Mouse (Mus musculus) cortical plate, adult 2 months (tissue): ENCODE data around the gene Myadm. TPM values are rescaled to one million over a fixed set of nuclear protein-coding genes. Genes with fewer than 3 reads are reported as not detected.

ENCODE experiments used
- H3K27ac ChIP-seq: fragments of 200-500 bp; 2 replicates; pipeline ENCODE4 v1.5.1; 2012; ENCODE audit warnings: low read length, control low read depth, inconsistent platforms; ENCODE audit not compliant: insufficient read depth
- H3K4me1 ChIP-seq: fragments of 200-500 bp; 2 replicates; pipeline ENCODE4 v1.6.1; 2011; ENCODE audit warnings: low read length; ENCODE audit not compliant: control insufficient read depth, insufficient read depth
- H3K4me3 ChIP-seq: fragments of 200-500 bp; 2 replicates; pipeline ENCODE4 v1.5.1; 2011; ENCODE audit warnings: mild to moderate bottlenecking, low read length, control low read depth; ENCODE audit not compliant: insufficient read depth
- CTCF ChIP-seq: fragments of 200-500 bp; IDR thresholded peaks from 2 replicates; pipeline ENCODE4 v1.5.1; 2011; ENCODE audit warnings: mild to moderate bottlenecking, control low read depth, low read length; ENCODE audit not compliant: insufficient read depth; ENCODE audit errors: extremely low read depth
- POLR2A ChIP-seq: fragments of 200-500 bp; IDR thresholded peaks from 2 replicates; pipeline ENCODE4 v1.6.1; 2011; ENCODE audit warnings: mild to moderate bottlenecking, low read length, control low read depth; ENCODE audit not compliant: insufficient read depth; ENCODE audit errors: extremely low read depth
- polyA plus RNA-seq: library from polyadenylated mRNA; depleted of rRNA; stranded (reverse); fragments of >200 nt; gene quantifications from 2 replicates; pipeline ENCODE4 v1.2.3, GENCODE M21; 2012

Myadm gene
- polyA plus RNA-seq, 1 experiment, result 76.1 TPM

GRCm38 (mm10) chr7:3332619-3333521 lies 44.0 kb downstream of the Myadm start, which contains the start of gene Cacng7:
Cacng7 (plus strand) TSS chr7:3332955.
- peak within 1 kb of the TSS; percentile 88 for H3K27ac ChIP-seq
- peak within 1 kb of the TSS; percentile 89 for H3K4me3 ChIP-seq
- H3K4me1 ChIP-seq, result no peaks in the 10 kb centered on the region
- peak; percentile 52; the same call in 1 of the 2 replicates for TF ChIP-seq POLR2A
- no peak for TF ChIP-seq CTCF

GRCm38 (mm10) chr7:3333542-3333941 lies 44.7 kb downstream of the Myadm start:
- Histone ChIP-seq H3K27ac (no peak overlapping the region), H3K4me1 (no peaks in the 10 kb centered on the region), H3K4me3 (peak overlapping the region; percentile 89)
- no peak for TF ChIP-seq POLR2A

DNA sequence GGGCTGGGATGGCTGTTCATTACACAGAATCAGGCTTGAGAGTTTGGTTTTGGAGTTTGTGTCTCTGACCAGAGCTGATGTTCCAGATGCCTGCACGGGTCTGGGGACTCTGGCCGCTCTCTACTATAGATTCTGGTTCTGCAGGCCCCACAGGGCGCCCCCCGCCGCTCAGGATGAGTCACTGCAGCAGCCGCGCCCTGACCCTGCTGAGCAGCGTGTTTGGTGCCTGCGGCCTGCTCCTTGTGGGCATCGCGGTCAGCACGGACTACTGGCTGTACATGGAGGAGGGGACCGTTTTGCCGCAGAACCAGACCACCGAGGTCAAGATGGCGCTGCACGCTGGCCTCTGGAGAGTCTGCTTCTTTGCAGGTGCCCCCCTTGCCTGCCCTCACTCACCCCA lies 47.5 kb downstream of the Myadm start:
- peaks cover 2% of the 10 kb centered on the region; the same call in 1 of the 2 replicates for H3K4me1 ChIP-seq
- H3K4me3 ChIP-seq, result no peak overlapping the region
- TF ChIP-seq CTCF (no peak), POLR2A (no peak)
- H3K27ac ChIP-seq, result no peak overlapping the region

GRCm38 (mm10) chr7:3338286-3338935 lies 49.5 kb downstream of the Myadm start:
- H3K4me3 ChIP-seq, result no peak overlapping the region
- TF ChIP-seq CTCF (no peak), POLR2A (no peak)
- H3K27ac ChIP-seq, result no peak overlapping the region
- peaks cover 2% of the 10 kb centered on the region; the same call in 1 of the 2 replicates for H3K4me1 ChIP-seq

- TF ChIP-seq CTCF (no peak), POLR2A (no peak)
Measured at GRCm38 (mm10) chr7:3339010-3339409, 50.1 kb downstream of the Myadm start.

GRCm38 (mm10) chr7:3343861-3344260 lies 55.0 kb downstream of the Myadm start:
- peaks cover 2% of the 10 kb centered on the region; the same call in 1 of the 2 replicates for H3K4me1 ChIP-seq
- TF ChIP-seq CTCF, result no peak
- no peak for TF ChIP-seq POLR2A
- no peak overlapping the region for H3K4me3 ChIP-seq
- no peak overlapping the region for H3K27ac ChIP-seq

More at GRCm38 (mm10) chr7:3339010-3339409, 50.1 kb downstream of the Myadm start:
- H3K4me3 ChIP-seq, result no peak overlapping the region
- H3K27ac ChIP-seq, result no peak overlapping the region
- H3K4me1 ChIP-seq, result peaks cover 2% of the 10 kb centered on the region; the same call in 1 of the 2 replicates

- TF ChIP-seq CTCF, result no peak
- no peak for TF ChIP-seq POLR2A
- no peak overlapping the region for H3K27ac ChIP-seq
- peaks cover 2% of the 10 kb centered on the region; the same call in 1 of the 2 replicates for H3K4me1 ChIP-seq
- no peak overlapping the region for H3K4me3 ChIP-seq
Measured at GRCm38 (mm10) chr7:3345301-3345700, 56.4 kb downstream of the Myadm start.

DNA sequence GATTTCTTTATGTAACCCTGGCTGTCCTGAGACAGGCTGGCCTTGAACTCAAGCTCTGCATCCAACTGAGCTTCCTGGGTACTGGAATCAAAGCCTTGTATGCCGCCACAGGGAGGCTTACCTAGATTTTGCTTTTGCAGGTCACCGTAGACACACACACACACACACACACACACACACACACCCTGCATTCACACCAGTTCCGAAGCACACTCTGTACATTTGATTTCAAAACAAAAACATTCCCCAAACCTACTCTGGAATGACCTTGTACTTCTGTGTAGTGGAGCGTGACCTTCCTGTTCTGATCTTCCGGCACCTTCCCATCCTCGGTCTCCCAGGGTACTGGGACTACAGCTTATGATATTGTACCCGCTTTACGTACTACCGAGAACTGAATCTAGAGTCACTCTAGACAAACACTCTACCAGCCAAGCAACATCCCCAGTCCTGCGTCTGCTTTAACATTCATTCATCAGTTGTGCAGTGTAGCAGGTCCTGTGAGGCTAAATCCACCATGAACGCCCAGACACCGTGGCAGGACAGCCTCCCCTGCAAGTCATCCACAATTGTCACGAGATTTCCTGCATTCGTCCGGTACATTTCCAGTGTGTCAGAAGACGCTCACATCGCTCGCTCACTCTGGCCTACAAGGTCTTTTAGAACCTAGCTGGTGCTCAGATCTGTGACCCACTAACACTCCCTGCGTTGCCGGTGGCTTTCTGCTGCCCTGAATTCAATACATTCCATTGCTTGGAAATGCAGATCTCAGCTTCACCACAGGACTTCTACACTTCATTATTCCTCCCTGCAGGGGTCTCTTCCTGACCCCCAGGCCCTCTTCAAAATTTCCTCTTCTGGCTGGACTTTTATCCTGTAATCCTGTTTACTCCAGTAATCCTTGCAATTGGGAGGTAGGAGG lies 58.7 kb downstream of the Myadm start:
- Histone ChIP-seq H3K4me1 (no peaks in the 10 kb centered on the region), H3K4me3 (no peak overlapping the region), H3K27ac (no peak overlapping the region)
- TF ChIP-seq CTCF, result no peak
- no peak for TF ChIP-seq POLR2A

- Histone ChIP-seq H3K27ac (no peak overlapping the region), H3K4me3 (no peak overlapping the region), H3K4me1 (no peaks in the 10 kb centered on the region)
- TF ChIP-seq POLR2A (no peak), CTCF (no peak)
Measured at GRCm38 (mm10) chr7:3348326-3348725, 59.4 kb downstream of the Myadm start.
